Mouse (Mus musculus): Measurements from ENCODE around the gene 4930562C15Rik.

GRCm38 (mm10) chr16:4897146-4897730 is 62.0 kb downstream of the 4930562C15Rik start:
- TF ChIP-seq CTCF (IDR thresholded peaks at IDR 0.05; ENCODE audit: extremely low read depth, insufficient read depth, insufficient read length, insufficient replicate concordance) (no peak; the same call in 1 of the 2 replicates), POLR2A (IDR thresholded peaks at IDR 0.05; ENCODE audit: low read depth, low read length) (no peak)
